Mouse (Mus musculus): ENCODE measurements around the gene Amdhd2. TPM values are rescaled to one million over a fixed set of nuclear protein-coding genes. Genes with fewer than 3 reads are reported as not detected.

Gene Amdhd2
- 26.8 and 27.3 TPM in 2 replicates for polyA plus RNA-seq (2014; fragmentation: Nextera tagmentation; extraction: Ambion mirVana)

GRCm38 (mm10) chr17:24163176-24163962, at the start of gene Amdhd2:
Gene Amdhd2 (minus strand): TSS chr17:24163766.
- Histone ChIP-seq H3K36me3 (ENCODE audit: control insufficient read depth, insufficient read depth, low read length) (peaks cover 4% of the 10 kb centered on the region; the same call in 1 of the 2 replicates), H3K4me3 (ENCODE audit: low read depth, low read length) (peak within 1 kb of the TSS; percentile 79), H3K9me3 (ENCODE audit: control insufficient read depth, low read length) (no peaks in the 10 kb centered on the region), H3K9ac (ENCODE audit: low read length) (peak within 1 kb of the TSS; percentile 85), H3K4me2 (peak within 1 kb of the TSS; percentile 97), H3K27ac (ENCODE audit: low read depth, low read length) (peak within 1 kb of the TSS; percentile 68; the same call in 1 of the 2 replicates), H3K27me3 (ENCODE audit: control insufficient read depth, insufficient read depth, low read length) (no peaks in the 10 kb centered on the region), H3K4me1 (ENCODE audit: control insufficient read depth, insufficient read depth, low read length) (peaks cover 17% of the 10 kb centered on the region)
- WGBS: 1% methylated on average over 47 of the region's 47 CpGs
- DNase-seq (ENCODE audit: low spot score, missing footprints): peak; percentile 99
- peak; percentile 93 for ATAC-seq (ENCODE audit: low FRiP score)

- WGBS: 71% methylated on average over 6 of the region's 6 CpGs
- peaks cover 33% of the 10 kb centered on the region for H3K4me1 ChIP-seq (ENCODE audit: control insufficient read depth, insufficient read depth, low read length)
- peaks cover 14% of the 10 kb centered on the region for H3K27me3 ChIP-seq (ENCODE audit: control insufficient read depth, insufficient read depth, low read length)
- DNase-seq (ENCODE audit: low spot score, missing footprints) (peak; percentile 83), ATAC-seq (ENCODE audit: low FRiP score) (no peak)
- no peak overlapping the region for H3K27ac ChIP-seq (ENCODE audit: low read depth, low read length)
- H3K36me3 ChIP-seq (ENCODE audit: control insufficient read depth, insufficient read depth, low read length): peaks cover 7% of the 10 kb centered on the region; the same call in 1 of the 2 replicates
- H3K4me2 ChIP-seq: no peak overlapping the region
- H3K9me3 ChIP-seq (ENCODE audit: control insufficient read depth, low read length): no peaks in the 10 kb centered on the region
- H3K9ac ChIP-seq (ENCODE audit: low read length): no peak overlapping the region
- H3K4me3 ChIP-seq (ENCODE audit: low read depth, low read length): no peak overlapping the region
These were observed 49.6 kb upstream of the Amdhd2 start for GRCm38 (mm10) chr17:24213186-24213585.

- peak; percentile 61 for DNase-seq (ENCODE audit: low spot score, missing footprints)
- Histone ChIP-seq H3K4me3 (ENCODE audit: low read depth, low read length) (peak overlapping the region; percentile 54), H3K9me3 (ENCODE audit: control insufficient read depth, low read length) (no peaks in the 10 kb centered on the region), H3K4me1 (ENCODE audit: control insufficient read depth, insufficient read depth, low read length) (peaks cover 37% of the 10 kb centered on the region), H3K27ac (ENCODE audit: low read depth, low read length) (no peak overlapping the region), H3K9ac (ENCODE audit: low read length) (no peak overlapping the region; the same call in none of the 2 replicates), H3K36me3 (ENCODE audit: control insufficient read depth, insufficient read depth, low read length) (peaks cover 7% of the 10 kb centered on the region; the same call in 1 of the 2 replicates), H3K4me2 (peak overlapping the region; percentile 97), H3K27me3 (ENCODE audit: control insufficient read depth, insufficient read depth, low read length) (peaks cover 21% of the 10 kb centered on the region)
- 0 out of 2 replicates have a peak, but pooled peaks have one; percentile 1 for ATAC-seq (ENCODE audit: low FRiP score)
- 23% methylated on average over 5 of the region's 5 CpGs for WGBS
These were observed 49.0 kb upstream of the Amdhd2 start for GRCm38 (mm10) chr17:24212441-24213018.

GRCm38 (mm10) chr17:24211631-24212440, 48.3 kb upstream of the Amdhd2 start:
- peak; percentile 97 for DNase-seq (ENCODE audit: low spot score, missing footprints)
- H3K9me3 ChIP-seq (ENCODE audit: control insufficient read depth, low read length): no peaks in the 10 kb centered on the region
- peak overlapping the region; percentile 88 for H3K9ac ChIP-seq (ENCODE audit: low read length)
- peaks cover 43% of the 10 kb centered on the region for H3K4me1 ChIP-seq (ENCODE audit: control insufficient read depth, insufficient read depth, low read length)
- ATAC-seq (ENCODE audit: low FRiP score): peak; percentile 57
- peak overlapping the region; percentile 97 for H3K4me2 ChIP-seq
- peaks cover 28% of the 10 kb centered on the region for H3K27me3 ChIP-seq (ENCODE audit: control insufficient read depth, insufficient read depth, low read length)
- H3K4me3 ChIP-seq (ENCODE audit: low read depth, low read length): peak overlapping the region; percentile 54
- H3K36me3 ChIP-seq (ENCODE audit: control insufficient read depth, insufficient read depth, low read length): peaks cover 7% of the 10 kb centered on the region; the same call in 1 of the 2 replicates
- WGBS: 2% methylated on average over 37 of the region's 37 CpGs
- H3K27ac ChIP-seq (ENCODE audit: low read depth, low read length): peak overlapping the region; percentile 35; the same call in 1 of the 2 replicates

- H3K36me3 ChIP-seq (ENCODE audit: control insufficient read depth, insufficient read depth, low read length): peaks cover 3% of the 10 kb centered on the region; the same call in 1 of the 2 replicates
- no peak overlapping the region for H3K4me2 ChIP-seq
- H3K9me3 ChIP-seq (ENCODE audit: control insufficient read depth, low read length): no peaks in the 10 kb centered on the region
- H3K9ac ChIP-seq (ENCODE audit: low read length): no peak overlapping the region
- peaks cover 34% of the 10 kb centered on the region for H3K27me3 ChIP-seq (ENCODE audit: control insufficient read depth, insufficient read depth, low read length)
- DNase-seq (ENCODE audit: low spot score, missing footprints): peak; percentile 83
- WGBS: 71% methylated on average over 3 of the region's 3 CpGs
- no peak for ATAC-seq (ENCODE audit: low FRiP score)
- H3K27ac ChIP-seq (ENCODE audit: low read depth, low read length): no peak overlapping the region
- peaks cover 56% of the 10 kb centered on the region for H3K4me1 ChIP-seq (ENCODE audit: control insufficient read depth, insufficient read depth, low read length)
- no peak overlapping the region for H3K4me3 ChIP-seq (ENCODE audit: low read depth, low read length)
These were observed 47.0 kb upstream of the Amdhd2 start for GRCm38 (mm10) chr17:24210591-24210990.

- Histone ChIP-seq H3K27me3 (ENCODE audit: control insufficient read depth, insufficient read depth, low read length) (peaks cover 34% of the 10 kb centered on the region), H3K4me1 (ENCODE audit: control insufficient read depth, insufficient read depth, low read length) (peaks cover 58% of the 10 kb centered on the region), H3K4me3 (ENCODE audit: low read depth, low read length) (no peak overlapping the region), H3K36me3 (ENCODE audit: control insufficient read depth, insufficient read depth, low read length) (no peaks in the 10 kb centered on the region), H3K27ac (ENCODE audit: low read depth, low read length) (no peak overlapping the region), H3K4me2 (no peak overlapping the region), H3K9me3 (ENCODE audit: control insufficient read depth, low read length) (no peaks in the 10 kb centered on the region), H3K9ac (ENCODE audit: low read length) (no peak overlapping the region)
- WGBS: 65% methylated on average over 3 of the region's 3 CpGs
- DNase-seq (ENCODE audit: low spot score, missing footprints): no peak
- ATAC-seq (ENCODE audit: low FRiP score): no peak
These were observed 46.3 kb upstream of the Amdhd2 start for GRCm38 (mm10) chr17:24209916-24210240.

GRCm38 (mm10) chr17:24209043-24209915, 45.7 kb upstream of the Amdhd2 start, which contains the start of gene Ntn3:
Gene Ntn3 (minus strand): TSS chr17:24209531.
- Histone ChIP-seq H3K27me3 (ENCODE audit: control insufficient read depth, insufficient read depth, low read length) (peaks cover 34% of the 10 kb centered on the region), H3K4me1 (ENCODE audit: control insufficient read depth, insufficient read depth, low read length) (peaks cover 64% of the 10 kb centered on the region), H3K9me3 (ENCODE audit: control insufficient read depth, low read length) (no peaks in the 10 kb centered on the region), H3K36me3 (ENCODE audit: control insufficient read depth, insufficient read depth, low read length) (no peaks in the 10 kb centered on the region), H3K9ac (ENCODE audit: low read length) (peak within 1 kb of the TSS; percentile 76), H3K4me3 (ENCODE audit: low read depth, low read length) (peak within 1 kb of the TSS; percentile 45), H3K4me2 (peak within 1 kb of the TSS; percentile 89), H3K27ac (ENCODE audit: low read depth, low read length) (peak within 1 kb of the TSS; percentile 50; the same call in 1 of the 2 replicates)
- under 1% methylated on average over 30 of the region's 43 CpGs for WGBS
- peak; percentile 94 for DNase-seq (ENCODE audit: low spot score, missing footprints)
- peak; percentile 31 for ATAC-seq (ENCODE audit: low FRiP score)

GRCm38 (mm10) chr17:24208641-24209042, 45.1 kb upstream of the Amdhd2 start:
- H3K36me3 ChIP-seq (ENCODE audit: control insufficient read depth, insufficient read depth, low read length): no peaks in the 10 kb centered on the region
- H3K9me3 ChIP-seq (ENCODE audit: control insufficient read depth, low read length): no peaks in the 10 kb centered on the region
- H3K9ac ChIP-seq (ENCODE audit: low read length): peak overlapping the region; percentile 76
- H3K4me1 ChIP-seq (ENCODE audit: control insufficient read depth, insufficient read depth, low read length): peaks cover 66% of the 10 kb centered on the region
- H3K27me3 ChIP-seq (ENCODE audit: control insufficient read depth, insufficient read depth, low read length): peaks cover 34% of the 10 kb centered on the region
- DNase-seq (ENCODE audit: low spot score, missing footprints) (peak; percentile 95), ATAC-seq (ENCODE audit: low FRiP score) (0 out of 2 replicates have a peak, but pooled peaks have one; percentile 1)
- peak overlapping the region; percentile 89 for H3K4me2 ChIP-seq
- H3K27ac ChIP-seq (ENCODE audit: low read depth, low read length): peak overlapping the region; percentile 50; the same call in 1 of the 2 replicates
- WGBS: 1% methylated on average over 27 of the region's 29 CpGs
- H3K4me3 ChIP-seq (ENCODE audit: low read depth, low read length): peak overlapping the region; percentile 45
